10 mouse cellular contexts compared by ENCODE assay signal in the genomic region with DNA sequence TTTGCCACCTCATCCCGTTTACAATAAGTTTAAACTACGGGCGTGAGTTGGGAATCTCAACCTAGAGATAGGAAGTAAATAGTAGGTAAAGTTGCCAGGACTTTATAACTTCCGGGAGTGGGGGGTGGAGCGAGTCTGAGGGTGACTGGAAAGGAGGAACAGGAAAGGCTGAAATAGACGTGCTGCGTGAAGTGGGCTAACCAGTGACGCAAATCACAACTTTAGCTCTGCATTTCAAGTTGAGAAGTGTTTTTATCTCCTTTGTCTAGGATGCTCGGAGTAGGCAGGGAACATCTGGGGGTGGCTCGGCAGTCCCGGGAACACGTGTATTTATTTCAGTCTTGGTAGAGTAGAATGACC. TPM values are rescaled to one million over a fixed set of nuclear protein-coding genes. Genes with fewer than 3 reads are reported as not detected.
DNase-seq lines count a peak whose midpoint lies in the region; TF ChIP-seq lines count a peak whose summit lies in the region.
"Had no signal": no experiment of that assay in that cellular context is flagged by ENCODE, and none has a peak within 500 bp of the region (broad histone marks: within the 10 kb centered on the region; RNA-seq: fewer than 3 reads in every experiment).

No protein-coding gene starts in this region.

- peak overlapping the region; percentile 49 for H3K4me3 ChIP-seq in bone marrow macrophage, adult 2 months (ENCODE audit: insufficient read depth, low read length)
- H3K4me3 ChIP-seq in left cerebral cortex, adult 2 months: 0 out of 2 replicates have a peak overlapping the region, but pooled peaks have one; percentile 5
- no peak overlapping the region for H3K4me3 ChIP-seq in olfactory bulb, adult 2 months (ENCODE audit: insufficient read depth, low read depth, low read length)
- no peak overlapping the region for H3K4me3 ChIP-seq in embryonic facial prominence, embryonic 10.5 days

- no peak for TF ChIP-seq CTCF in bone marrow macrophage, adult 2 months (IDR thresholded peaks at IDR 0.05; ENCODE audit: low read depth, low read length)
- no peak for TF ChIP-seq CTCF in left cerebral cortex, adult 2 months (IDR thresholded peaks at IDR 0.05)
- TF ChIP-seq CTCF in olfactory bulb, adult 2 months (IDR thresholded peaks at IDR 0.05; ENCODE audit: insufficient read depth, low read depth, low read length): no peak

- peaks cover 64% of the 10 kb centered on the region for H3K36me3 ChIP-seq in embryonic facial prominence, embryonic 10.5 days (replicated peaks)

- H3K27ac ChIP-seq in bone marrow macrophage, adult 2 months (ENCODE audit: insufficient read depth, low read depth, low read length): peak overlapping the region; percentile 77
- no peak overlapping the region for H3K27ac ChIP-seq in left cerebral cortex, adult 2 months
- H3K27ac ChIP-seq in olfactory bulb, adult 2 months (ENCODE audit: insufficient read depth, low read depth, low read length): peak overlapping the region; percentile 54; the same call in 1 of the 2 replicates
- H3K27ac ChIP-seq in embryonic facial prominence, embryonic 10.5 days (replicated peaks): no peak overlapping the region

- no peak for TF ChIP-seq POLR2A in bone marrow macrophage, adult 2 months (IDR thresholded peaks at IDR 0.05; ENCODE audit: borderline replicate concordance, low read depth, low read length)
- no peak for TF ChIP-seq POLR2A in olfactory bulb, adult 2 months (IDR thresholded peaks at IDR 0.05; ENCODE audit: insufficient read depth, low read depth, low read length)

- H3K27me3 ChIP-seq in embryonic facial prominence, embryonic 10.5 days (replicated peaks; ENCODE audit: low read depth, poor library complexity, severe bottlenecking): no peaks in the 10 kb centered on the region

- H3K4me1 ChIP-seq in bone marrow macrophage, adult 2 months (ENCODE audit: control insufficient read depth, insufficient read depth, low read length): peaks cover 46% of the 10 kb centered on the region
- 0 out of 2 replicates have a peak, but pooled peaks cover 4% of the 10 kb centered on the region for H3K4me1 ChIP-seq in olfactory bulb, adult 2 months (ENCODE audit: control insufficient read depth, insufficient read depth, low read length)
- H3K4me1 ChIP-seq in embryonic facial prominence, embryonic 10.5 days: peaks cover 11% of the 10 kb centered on the region

- WGBS in olfactory bulb, adult 2 months: 24% methylated on average over 12 of the region's 12 CpGs
- 79% methylated on average over 12 of the region's 12 CpGs for whole genome bisulfite sequencing in embryonic facial prominence, embryonic 10.5 days

- intact Hi-C loops in left cerebral cortex, adult 2 months (cut with DNase I): loop anchor here (2.0 to 10.0 kb wide), 2 partner anchors 35 to 421 kb away; a partner anchor contains a TSS

- DNase-seq in kidney, postnatal 14 days: peak; percentile 31
- DNase-seq in kidney, adult 9 months: no peak
- DNase-seq in left cerebral cortex, adult 2 months (ENCODE audit: extremely low spot score in 1 of 2, low spot score in 2 of 2): peak; percentile 49 to 56
- DNase-seq in embryonic facial prominence, embryonic 10.5 days (ENCODE audit: low spot score): no peak
- no peak for DNase-seq in thymus, postnatal 4 days
- no peak for DNase-seq in thymus, postnatal 14 days
- DNase-seq: cerebellum, adult 8-10 months; forebrain, postnatal 0 days had no signal

- H3K9me3 ChIP-seq in embryonic facial prominence, embryonic 10.5 days: no peaks in the 10 kb centered on the region

RNA-seq across cellular contexts. Expression of a gene that starts 35.2 kb away (rescaled TPM):
- 1,438 and 1,604 TPM in 2 replicates for polyA plus RNA-seq in bone marrow macrophage, adult 2 months (2012; ENCODE audit: insufficient read depth, insufficient read length, missing spikeins)
- 1,000 to 10,000 TPM; 2,321 to 2,378 TPM for total RNA-seq in left cerebral cortex, adult 2 months (2021)
- polyA plus RNA-seq in olfactory bulb, adult 2 months (2012; ENCODE audit: insufficient read depth, insufficient read length, low replicate concordance, missing spikeins): 1,623 and 1,837 TPM in 2 replicates
- 3,691 and 4,038 TPM in 2 replicates for polyA plus RNA-seq in embryonic facial prominence, embryonic 10.5 days (2016; fragmentation: Nextera tagmentation; extraction: Ambion mirVana)

Comparison
In these comparisons a context has a peak if more than half of its experiments do, and no peak if none do; other contexts are left out.
1. DNase-seq: peak in kidney, postnatal 14 days (single experiment) and left cerebral cortex, adult 2 months (2 of 2); none in kidney, adult 9 months (single experiment), embryonic facial prominence, embryonic 10.5 days (single experiment), thymus, postnatal 4 days (single experiment) and thymus, postnatal 14 days (single experiment).
2. H3K27ac ChIP-seq: peak in bone marrow macrophage, adult 2 months (single experiment) and olfactory bulb, adult 2 months (single experiment); none in left cerebral cortex, adult 2 months (single experiment) and embryonic facial prominence, embryonic 10.5 days (single experiment).
3. H3K4me3 ChIP-seq: peak in bone marrow macrophage, adult 2 months (single experiment) and left cerebral cortex, adult 2 months (single experiment); none in olfactory bulb, adult 2 months (single experiment) and embryonic facial prominence, embryonic 10.5 days (single experiment).